1 mouse cellular context compared by ENCODE assay signal in the genomic region with DNA sequence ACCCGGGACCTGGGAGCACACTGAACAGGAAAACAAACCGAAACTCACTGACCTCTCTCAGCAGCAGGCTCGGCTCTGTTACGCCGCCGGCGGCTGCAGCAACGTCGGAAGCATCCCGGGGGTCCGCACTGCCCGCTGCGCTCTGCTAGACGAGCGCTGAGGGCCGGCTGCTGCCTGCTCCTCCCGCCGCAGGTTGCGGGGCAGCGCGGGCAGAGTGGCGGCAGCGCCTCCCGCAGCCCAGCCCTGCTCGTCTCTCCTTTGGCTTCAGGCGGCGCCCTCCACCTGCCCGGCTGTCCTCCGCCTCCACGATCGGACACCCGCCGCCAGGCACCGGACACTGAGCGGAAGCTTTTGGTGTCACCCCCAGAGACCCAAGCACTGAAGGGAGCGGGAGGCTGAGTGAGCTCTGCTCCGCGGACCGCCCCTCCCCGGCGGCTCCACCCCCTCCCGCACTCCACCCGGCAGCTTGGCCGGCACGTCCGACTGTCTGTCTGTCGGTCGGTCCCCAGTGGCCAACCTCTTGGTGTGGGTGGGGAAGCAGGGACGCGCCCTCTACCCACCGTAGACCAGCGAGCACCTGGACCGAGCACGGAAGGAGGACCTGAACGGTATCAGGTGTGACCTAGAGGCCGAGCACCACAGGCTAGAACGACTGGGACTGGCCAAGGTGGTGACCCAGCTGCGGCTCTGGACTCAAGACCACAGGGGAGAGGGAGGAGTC.
TF ChIP-seq lines count a peak whose summit lies in the region.

A gene (minus strand): TSS at position 420 of the 721 bp plus-strand sequence.

TF ChIP-seq in myocyte, 11 proteins besides CTCF, POLR2A, EP300 and RAD21 (continued from another document):
- TF ChIP-seq POLR2AphosphoS2 (IDR thresholded peaks at IDR 0.05; ENCODE audit: insufficient read length, low read depth): no peak
